Mouse (Mus musculus): ENCODE measurements around the gene Lipt2.

Lipt2 gene

DNA sequence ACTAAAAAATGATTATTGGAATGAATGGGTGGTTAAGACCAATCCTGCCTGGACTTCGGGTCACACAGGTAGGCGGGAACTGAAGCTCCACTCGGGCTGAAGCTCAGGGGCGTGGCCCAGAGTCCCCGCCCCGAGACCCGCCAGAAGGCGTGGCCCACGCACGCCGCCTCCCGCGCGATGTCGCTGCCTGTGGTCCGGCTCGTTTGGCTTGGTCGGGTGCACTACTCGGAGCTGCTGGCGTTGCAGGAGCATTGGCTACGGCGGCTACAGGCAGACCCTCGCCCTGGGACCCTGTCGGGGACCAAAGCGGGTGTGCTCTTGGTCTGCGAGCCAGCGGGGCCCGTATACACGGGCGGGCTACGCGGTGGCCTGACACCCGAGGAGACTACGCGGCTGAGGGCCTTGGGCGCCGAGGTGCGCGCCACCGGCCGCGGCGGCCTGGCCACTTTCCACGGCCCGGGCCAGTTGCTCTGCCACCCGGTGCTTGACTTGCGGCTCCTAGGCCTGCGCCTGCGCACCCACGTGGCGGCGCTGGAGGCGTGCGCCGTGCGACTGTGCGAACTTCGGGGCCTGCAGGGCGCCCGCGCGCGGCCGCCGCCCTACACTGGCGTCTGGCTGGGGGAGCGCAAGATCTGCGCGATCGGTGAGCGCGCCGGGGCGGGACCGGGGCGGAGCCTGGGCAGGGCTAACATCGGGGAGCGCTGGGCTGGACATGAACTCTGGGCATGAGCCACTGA lies at the start of gene Lipt2:
Gene Lipt2, plus strand, starts transcription at position 173 of the 737 bp plus-strand sequence.
- peak within 1 kb of the TSS; percentile 97 for H3K4me3 ChIP-seq (replicated peaks; ENCODE audit: low read length)
- peaks cover 12% of the 10 kb centered on the region for H3K4me1 ChIP-seq (replicated peaks; ENCODE audit: low read depth, low read length)
- H3K9me3 ChIP-seq (ENCODE audit: low read length) = no peaks in the 10 kb centered on the region
- 0 out of 2 replicates have a peak, but pooled peaks cover 6% of the 10 kb centered on the region for H3K36me3 ChIP-seq (ENCODE audit: insufficient read depth, low read length)
- H3K27me3 ChIP-seq (ENCODE audit: insufficient read depth, low read length) = peaks cover 6% of the 10 kb centered on the region; the same call in 1 of the 2 replicates
- TF ChIP-seq CTCF (conservative IDR thresholded peaks at IDR 0.05; ENCODE audit: low read length) = no peak
- TF ChIP-seq POU5F1 (IDR thresholded peaks at IDR 0.05; ENCODE audit: borderline replicate concordance, low read length) = no peak
- no peak for TF ChIP-seq NANOG (IDR thresholded peaks at IDR 0.05; ENCODE audit: borderline replicate concordance, low read length)

DNA sequence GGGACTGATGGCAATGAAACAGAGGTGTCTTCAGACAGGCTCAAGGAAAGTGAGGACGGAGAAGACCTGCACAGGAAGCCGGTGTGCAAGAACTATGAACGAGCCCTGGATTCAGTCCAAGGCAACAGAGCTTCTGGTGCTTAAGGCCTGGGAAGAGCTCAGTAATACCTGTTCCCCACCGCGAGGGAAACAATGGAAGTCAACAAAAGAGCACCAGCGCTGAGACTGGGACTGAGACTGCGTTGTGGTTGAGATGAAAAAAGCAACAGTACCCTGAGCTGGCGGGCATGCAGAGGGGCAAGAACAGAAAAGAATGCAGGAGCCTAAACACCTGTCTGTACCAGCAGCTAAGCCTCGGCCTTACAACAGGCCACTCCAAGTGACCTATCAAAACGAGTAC lies 47.6 kb upstream of the Lipt2 start:
- no peaks in the 10 kb centered on the region for H3K27me3 ChIP-seq (ENCODE audit: insufficient read depth, low read length)
- H3K4me1 ChIP-seq (replicated peaks; ENCODE audit: low read depth, low read length) = peaks cover 8% of the 10 kb centered on the region; the same call in 1 of the 2 replicates
- TF ChIP-seq NANOG (IDR thresholded peaks at IDR 0.05; ENCODE audit: borderline replicate concordance, low read length) (no peak), CTCF (conservative IDR thresholded peaks at IDR 0.05; ENCODE audit: low read length) (no peak), POU5F1 (IDR thresholded peaks at IDR 0.05; ENCODE audit: borderline replicate concordance, low read length) (no peak)

DNA sequence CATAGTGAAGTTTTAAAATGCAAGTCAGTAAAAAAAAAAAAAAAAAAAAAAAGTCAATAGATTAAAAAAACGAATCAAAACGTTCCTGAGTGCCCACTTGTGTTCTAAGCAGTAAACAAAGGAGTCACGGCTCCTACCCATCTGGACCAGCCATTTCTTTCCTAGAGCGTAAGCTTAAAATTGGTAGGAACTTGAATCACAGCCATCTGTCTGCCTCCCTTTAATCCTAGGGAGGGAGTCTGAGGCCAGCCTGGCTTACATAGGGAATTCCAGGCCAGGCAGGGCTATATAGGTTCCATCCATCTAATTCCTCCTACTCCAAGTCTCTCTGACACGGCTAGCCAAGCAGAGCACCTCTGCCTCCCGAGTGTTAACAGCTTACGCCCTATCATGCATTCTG lies 45.3 kb upstream of the Lipt2 start:
- TF ChIP-seq NANOG (IDR thresholded peaks at IDR 0.05; ENCODE audit: borderline replicate concordance, low read length) = no peak
- Histone ChIP-seq H3K36me3 (ENCODE audit: insufficient read depth, low read length) (peaks cover 92% of the 10 kb centered on the region), H3K9me3 (ENCODE audit: low read length) (no peaks in the 10 kb centered on the region), H3K4me1 (replicated peaks; ENCODE audit: low read depth, low read length) (peaks cover 28% of the 10 kb centered on the region), H3K27me3 (ENCODE audit: insufficient read depth, low read length) (no peaks in the 10 kb centered on the region), H3K4me3 (replicated peaks; ENCODE audit: low read length) (no peak overlapping the region)

More for the DNA sequence above, 47.6 kb upstream of the Lipt2 start:
- Histone ChIP-seq H3K4me3 (replicated peaks; ENCODE audit: low read length) (no peak overlapping the region), H3K36me3 (ENCODE audit: insufficient read depth, low read length) (peaks cover 87% of the 10 kb centered on the region), H3K9me3 (ENCODE audit: low read length) (no peaks in the 10 kb centered on the region)

DNA sequence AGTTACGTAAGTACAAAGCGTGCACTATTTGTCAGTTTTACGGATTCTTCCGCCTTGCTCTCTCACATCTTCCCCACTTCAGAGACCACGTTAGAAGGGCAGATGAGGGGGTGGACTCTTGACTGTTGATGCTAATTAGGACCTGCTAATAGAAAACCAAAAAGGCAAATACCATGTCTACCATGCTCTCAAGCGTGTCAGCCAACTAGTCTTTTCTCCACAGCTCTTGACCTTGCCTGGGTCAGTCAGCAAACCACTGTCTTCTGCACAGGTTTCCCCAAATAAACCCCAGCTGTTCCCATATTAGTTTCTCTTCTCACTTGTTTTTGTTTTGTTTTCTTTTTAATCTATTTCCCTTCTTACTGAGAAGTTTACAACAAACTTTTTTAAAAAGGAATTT lies 44.8 kb upstream of the Lipt2 start:
- Histone ChIP-seq H3K4me3 (replicated peaks; ENCODE audit: low read length) (no peak overlapping the region), H3K27me3 (ENCODE audit: insufficient read depth, low read length) (no peaks in the 10 kb centered on the region), H3K4me1 (replicated peaks; ENCODE audit: low read depth, low read length) (peaks cover 32% of the 10 kb centered on the region), H3K9me3 (ENCODE audit: low read length) (no peaks in the 10 kb centered on the region), H3K36me3 (ENCODE audit: insufficient read depth, low read length) (peaks cover 93% of the 10 kb centered on the region)
- no peak for TF ChIP-seq NANOG (IDR thresholded peaks at IDR 0.05; ENCODE audit: borderline replicate concordance, low read length)
- TF ChIP-seq CTCF (conservative IDR thresholded peaks at IDR 0.05; ENCODE audit: low read length) = no peak
- no peak for TF ChIP-seq POU5F1 (IDR thresholded peaks at IDR 0.05; ENCODE audit: borderline replicate concordance, low read length)

DNA sequence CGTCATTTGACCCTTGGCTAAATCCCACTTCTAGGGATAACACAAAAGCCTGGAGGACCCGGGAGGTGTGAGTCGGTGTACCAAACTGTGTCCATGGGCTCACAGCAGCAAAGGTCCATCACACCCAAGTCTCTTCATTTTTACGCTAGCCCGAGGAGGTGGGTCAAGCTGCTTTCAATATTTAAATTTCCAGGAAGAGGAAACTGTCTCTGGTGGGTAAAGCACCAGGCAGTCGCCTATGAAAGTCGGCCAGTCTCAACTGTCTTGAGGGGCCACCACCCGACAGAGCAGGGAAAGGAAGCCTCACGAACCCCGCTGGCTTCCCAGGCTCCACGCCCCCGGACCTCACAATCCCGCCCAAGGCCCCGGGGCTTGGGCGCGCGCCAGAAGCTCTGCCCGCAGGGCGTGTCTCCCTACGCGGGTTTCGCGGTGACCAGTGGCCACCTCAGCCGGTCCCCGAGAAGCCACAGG lies 38.3 kb upstream of the Lipt2 start:
- TF ChIP-seq POU5F1 (IDR thresholded peaks at IDR 0.05; ENCODE audit: borderline replicate concordance, low read length) (no peak), CTCF (conservative IDR thresholded peaks at IDR 0.05; ENCODE audit: low read length) (no peak), NANOG (IDR thresholded peaks at IDR 0.05; ENCODE audit: borderline replicate concordance, low read length) (no peak)

DNA sequence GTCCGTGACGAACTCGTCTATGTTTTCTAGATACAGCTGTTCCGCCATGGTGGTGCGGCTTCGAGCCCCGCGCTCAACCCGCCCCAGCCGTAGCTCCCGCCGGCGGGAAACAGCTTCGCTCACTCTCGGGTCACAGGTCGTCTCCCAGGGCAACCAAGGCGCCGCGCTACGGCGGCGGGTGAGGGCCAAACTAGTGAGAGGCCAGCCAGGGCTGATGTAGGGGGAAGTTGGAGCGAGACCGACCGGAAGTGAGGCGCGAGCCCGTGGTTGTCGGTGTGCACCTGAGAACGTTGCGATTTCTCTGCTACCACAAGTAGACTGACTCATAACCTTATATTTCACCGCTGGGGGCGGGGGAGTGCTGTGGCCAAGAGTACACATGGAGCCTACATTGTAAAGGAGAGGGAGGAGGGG lies 37.7 kb upstream of the Lipt2 start, which contains the start of gene Pold3:
Gene Pold3, minus strand, starts transcription at position 190 of the 414 bp plus-strand sequence.
- Histone ChIP-seq H3K9me3 (ENCODE audit: low read length) (peaks cover 3% of the 10 kb centered on the region; the same call in 1 of the 2 replicates), H3K27me3 (ENCODE audit: insufficient read depth, low read length) (no peaks in the 10 kb centered on the region), H3K36me3 (ENCODE audit: insufficient read depth, low read length) (peaks cover 28% of the 10 kb centered on the region), H3K4me3 (replicated peaks; ENCODE audit: low read length) (peak within 1 kb of the TSS; percentile 94), H3K4me1 (replicated peaks; ENCODE audit: low read depth, low read length) (peaks cover 52% of the 10 kb centered on the region)
- TF ChIP-seq POU5F1 (IDR thresholded peaks at IDR 0.05; ENCODE audit: borderline replicate concordance, low read length) = no peak
- TF ChIP-seq NANOG (IDR thresholded peaks at IDR 0.05; ENCODE audit: borderline replicate concordance, low read length) = no peak
- no peak for TF ChIP-seq CTCF (conservative IDR thresholded peaks at IDR 0.05; ENCODE audit: low read length)

More for the DNA sequence above, 38.3 kb upstream of the Lipt2 start:
- Histone ChIP-seq H3K4me1 (replicated peaks; ENCODE audit: low read depth, low read length) (peaks cover 52% of the 10 kb centered on the region), H3K9me3 (ENCODE audit: low read length) (peaks cover 3% of the 10 kb centered on the region; the same call in 1 of the 2 replicates), H3K4me3 (replicated peaks; ENCODE audit: low read length) (peak overlapping the region; percentile 94), H3K27me3 (ENCODE audit: insufficient read depth, low read length) (no peaks in the 10 kb centered on the region), H3K36me3 (ENCODE audit: insufficient read depth, low read length) (peaks cover 34% of the 10 kb centered on the region)

DNA sequence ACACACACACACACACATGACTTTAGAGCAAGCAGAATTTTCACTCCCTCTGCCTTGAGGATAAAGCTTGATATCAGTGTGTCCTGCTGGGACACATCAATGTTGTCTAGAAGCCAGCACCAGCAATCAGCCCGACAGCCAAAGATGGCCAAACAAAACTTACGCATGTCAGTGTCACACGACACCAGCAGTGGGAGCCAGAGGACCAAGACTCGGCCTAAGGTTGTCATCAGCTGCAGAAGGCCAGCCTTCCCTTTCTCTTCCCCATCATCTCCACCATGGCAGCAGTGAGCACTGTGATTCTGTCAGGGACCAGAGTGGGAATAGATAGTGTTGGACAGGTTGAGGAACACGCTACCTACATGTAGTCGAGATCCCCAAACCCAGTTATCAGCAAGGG lies 35.6 kb upstream of the Lipt2 start:
- Histone ChIP-seq H3K27me3 (ENCODE audit: insufficient read depth, low read length) (no peaks in the 10 kb centered on the region), H3K9me3 (ENCODE audit: low read length) (peaks cover 3% of the 10 kb centered on the region; the same call in 1 of the 2 replicates), H3K4me1 (replicated peaks; ENCODE audit: low read depth, low read length) (peaks cover 36% of the 10 kb centered on the region), H3K4me3 (replicated peaks; ENCODE audit: low read length) (no peak overlapping the region), H3K36me3 (ENCODE audit: insufficient read depth, low read length) (peaks cover 9% of the 10 kb centered on the region)
- TF ChIP-seq CTCF (conservative IDR thresholded peaks at IDR 0.05; ENCODE audit: low read length) (peak; percentile 41), NANOG (IDR thresholded peaks at IDR 0.05; ENCODE audit: borderline replicate concordance, low read length) (no peak), POU5F1 (IDR thresholded peaks at IDR 0.05; ENCODE audit: borderline replicate concordance, low read length) (no peak)

DNA sequence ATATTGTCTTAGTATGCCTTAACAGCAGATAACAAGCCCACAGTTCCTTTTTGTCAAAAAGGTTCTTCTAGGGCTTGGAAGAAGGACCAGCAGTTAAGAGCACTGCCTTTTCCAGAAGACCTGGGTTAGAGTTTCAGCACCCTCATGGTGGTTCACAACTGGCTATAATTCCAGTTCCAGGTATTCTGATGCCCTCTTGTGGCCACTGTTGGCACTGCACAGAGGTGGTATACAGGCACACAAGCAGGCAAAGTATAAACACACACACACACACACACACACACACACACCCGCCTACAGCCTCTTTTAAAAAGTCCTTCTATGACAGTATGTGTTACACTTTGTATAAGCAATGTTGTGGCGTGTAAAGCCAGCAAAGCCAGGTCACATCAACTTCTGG lies 34.9 kb upstream of the Lipt2 start:
- H3K36me3 ChIP-seq (ENCODE audit: insufficient read depth, low read length) = peaks cover 2% of the 10 kb centered on the region
- TF ChIP-seq POU5F1 (IDR thresholded peaks at IDR 0.05; ENCODE audit: borderline replicate concordance, low read length) = no peak
- peak; percentile 70 for TF ChIP-seq CTCF (conservative IDR thresholded peaks at IDR 0.05; ENCODE audit: low read length)
- TF ChIP-seq NANOG (IDR thresholded peaks at IDR 0.05; ENCODE audit: borderline replicate concordance, low read length) = no peak
- 0 out of 2 replicates have a peak, but pooled peaks cover 2% of the 10 kb centered on the region for H3K27me3 ChIP-seq (ENCODE audit: insufficient read depth, low read length)
- no peak overlapping the region for H3K4me3 ChIP-seq (replicated peaks; ENCODE audit: low read length)
- H3K4me1 ChIP-seq (replicated peaks; ENCODE audit: low read depth, low read length) = peaks cover 29% of the 10 kb centered on the region
- H3K9me3 ChIP-seq (ENCODE audit: low read length) = peaks cover 3% of the 10 kb centered on the region; the same call in 1 of the 2 replicates

Measured in E14TG2a.4 (cell line).